In the genomic region with DNA sequence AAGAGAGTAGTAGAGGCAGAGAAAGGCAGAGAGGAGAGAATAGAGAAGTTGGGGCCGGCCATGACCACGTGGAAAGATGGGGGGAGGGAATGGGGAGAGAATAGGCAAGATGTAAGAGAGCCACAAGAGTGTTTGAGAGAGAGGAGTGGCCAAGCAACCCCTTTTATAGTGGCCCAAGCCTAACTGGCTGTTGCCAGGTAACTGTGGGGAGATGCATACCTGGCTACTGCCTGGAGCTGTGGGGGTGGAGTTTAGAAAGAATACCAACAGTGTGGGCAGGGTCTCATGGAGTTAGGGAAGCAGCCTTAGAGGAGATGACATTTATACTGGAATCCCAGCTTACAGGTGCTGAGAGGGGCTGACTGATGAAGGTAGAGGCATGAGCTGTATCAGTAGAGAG, we compare ENCODE assay signal across 14 mouse cellular contexts. TPM values are rescaled to one million over a fixed set of nuclear protein-coding genes. Genes with fewer than 3 reads are reported as not detected.
"Had no signal": no experiment of that assay in that cellular context is flagged by ENCODE, and none has a peak within 500 bp of the region (broad histone marks: within the 10 kb centered on the region; RNA-seq: fewer than 3 reads in every experiment).

No protein-coding gene starts in this region.

- H3K27me3 ChIP-seq: limb, embryonic 15.5 days; liver, embryonic 12.5 days; midbrain, embryonic 15.5 days had no signal

- H3K27ac ChIP-seq: kidney, postnatal 0 days; limb, embryonic 15.5 days; liver, embryonic 12.5 days; midbrain, embryonic 15.5 days had no signal

- ATAC-seq: inflammation-experienced regulatory T-cells, adult 6 months; intestine, postnatal 0 days; liver, embryonic 12.5 days; midbrain, embryonic 15.5 days had no signal

- DNase-seq: kidney, adult 9 months; kidney, postnatal 36 days; layer of hippocampus, adult 9-11 months; layer of hippocampus, postnatal 36 days; right cerebral cortex, adult 18-20 months; right cerebral cortex, postnatal 25 days; thymus, postnatal 4 days had no signal

- H3K4me1 ChIP-seq: limb, embryonic 15.5 days; liver, embryonic 12.5 days; midbrain, embryonic 15.5 days had no signal

- H3K36me3 ChIP-seq: limb, embryonic 15.5 days; liver, embryonic 12.5 days; midbrain, embryonic 15.5 days had no signal

- H3K4me3 ChIP-seq: limb, embryonic 15.5 days; liver, embryonic 12.5 days; midbrain, embryonic 15.5 days had no signal

- H3K9me3 ChIP-seq: limb, embryonic 15.5 days; liver, embryonic 12.5 days; midbrain, embryonic 15.5 days had no signal

- H3K4me2 ChIP-seq: limb, embryonic 15.5 days; liver, embryonic 12.5 days; midbrain, embryonic 15.5 days had no signal

- H3K9ac ChIP-seq: limb, embryonic 15.5 days; liver, embryonic 12.5 days; midbrain, embryonic 15.5 days had no signal

RNA-seq across cellular contexts. Expression of a gene that starts 48.2 kb away (rescaled TPM):
- polyA plus RNA-seq: inflammation-experienced regulatory T-cells, adult 6 months; liver, embryonic 16.5 days had no signal
